Mouse (Mus musculus) kidney, adult 2 months (tissue): ENCODE measurements around the gene Pip4k2c. TPM values are rescaled to one million over a fixed set of nuclear protein-coding genes. Genes with fewer than 3 reads are reported as not detected.

ENCODE experiments used
- DNase-seq: peaks from one replicate; pipeline ENCODE4 v3.0.0; 2021
- H3K27ac ChIP-seq: fragments of 200-500 bp; 2 replicates; pipeline ENCODE4 v1.5.1; 2012; ENCODE audit warnings: low read depth, low read length, control low read depth, inconsistent platforms; ENCODE audit not compliant: insufficient read depth
- H3K27me3 ChIP-seq: fragments of 200-500 bp; replicated peaks from 2 replicates; pipeline ENCODE4 v1.6.1; 2012; ENCODE audit warnings: mild to moderate bottlenecking, moderate library complexity, low read length, inconsistent platforms; ENCODE audit not compliant: control insufficient read depth, insufficient read depth
- H3K36me3 ChIP-seq: fragments of 200-500 bp; 2 replicates; pipeline ENCODE4 v1.6.1; 2012; ENCODE audit warnings: mild to moderate bottlenecking, moderate library complexity, low read length, inconsistent platforms; ENCODE audit not compliant: control insufficient read depth, insufficient read depth
- H3K4me1 ChIP-seq: fragments of 200-500 bp; 2 replicates; pipeline ENCODE4 v1.6.1; 2011; ENCODE audit warnings: low read length; ENCODE audit not compliant: control insufficient read depth, insufficient read depth
- H3K4me3 ChIP-seq: fragments of 200-500 bp; 2 replicates; pipeline ENCODE4 v1.5.1; 2011; ENCODE audit warnings: mild to moderate bottlenecking, low read depth, low read length, control low read depth; ENCODE audit not compliant: insufficient read depth
- CTCF ChIP-seq: fragments of 200-500 bp; conservative IDR thresholded peaks from 2 replicates; pipeline ENCODE4 v1.5.1; 2011; ENCODE audit warnings: low read depth, mild to moderate bottlenecking, control low read depth, low read length, moderate library complexity, mixed read lengths; ENCODE audit not compliant: insufficient read depth, insufficient read length
- POLR2A ChIP-seq: fragments of 200-500 bp; IDR thresholded peaks from one replicate; pipeline ENCODE4 v1.6.1; 2011; ENCODE audit warnings: low read depth, low read length, control low read depth
- WGBS: fragments of 180-500 bp; shearing (Covaris S2); methylation state at CpG from one replicate; pipeline ENCODE4 v1.1.7; 2018; 5-methylcytosine and 5-hydroxymethylcytosine counted together
- polyA plus RNA-seq: library from polyadenylated mRNA; depleted of rRNA; stranded (reverse); fragments of >200 nt; gene quantifications from 2 replicates; pipeline ENCODE4 v1.2.3, GENCODE M21; 2012

The Pip4k2c gene
- polyA plus RNA-seq, 1 experiment = 116 TPM

DNA sequence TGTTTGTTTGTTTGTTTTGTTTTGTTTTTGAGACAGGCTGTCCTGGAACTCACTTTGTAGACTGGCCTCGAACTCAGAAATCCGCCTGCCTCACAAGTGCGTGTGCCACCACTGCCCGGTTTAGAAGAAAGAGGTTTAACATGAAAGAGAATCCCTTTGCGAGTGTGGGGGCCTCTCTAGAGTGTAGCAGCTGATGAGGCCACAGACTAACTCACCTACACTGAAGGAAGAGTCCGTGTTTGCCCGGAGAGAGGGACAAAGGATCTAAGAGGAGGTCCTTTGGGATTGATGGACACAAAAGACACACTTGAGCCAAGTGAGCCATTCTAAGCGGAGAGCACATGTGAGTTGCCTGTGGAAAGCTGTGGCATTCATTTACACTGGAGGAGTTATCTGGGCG, 34.1 kb downstream of the Pip4k2c start:
- no peak for DNase-seq
- 30% methylated on average over 9 of the region's 9 CpGs for WGBS
- Histone ChIP-seq H3K27ac (no peak overlapping the region), H3K4me1 (peaks cover 4% of the 10 kb centered on the region; the same call in 1 of the 2 replicates), H3K36me3 (no peaks in the 10 kb centered on the region), H3K27me3 (no peaks in the 10 kb centered on the region), H3K4me3 (no peak overlapping the region)
- no peak for TF ChIP-seq POLR2A
- TF ChIP-seq CTCF = no peak

DNA sequence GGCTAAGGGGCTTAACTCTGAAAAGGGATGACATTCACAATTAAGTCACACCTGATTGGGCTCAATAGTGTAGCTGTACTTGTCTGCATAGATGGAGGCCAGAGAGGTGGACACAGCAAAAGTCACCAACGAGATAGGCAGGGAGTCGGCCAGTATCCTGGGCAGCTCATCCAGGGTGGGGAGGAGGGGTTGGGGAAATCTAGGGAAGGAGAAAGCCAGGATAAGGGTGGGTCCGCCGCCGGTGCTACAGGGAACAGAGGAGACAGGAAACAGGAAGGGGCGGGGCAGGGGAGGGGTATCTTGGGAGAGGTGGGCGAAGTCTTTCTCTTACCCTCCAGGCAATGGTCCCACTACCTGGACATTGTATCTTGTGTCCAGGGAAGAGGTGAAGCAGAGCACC, 34.6 kb downstream of the Pip4k2c start:
- no peak overlapping the region for H3K27ac ChIP-seq
- TF ChIP-seq CTCF = no peak
- TF ChIP-seq POLR2A = no peak
- no peak for DNase-seq
- no peaks in the 10 kb centered on the region for H3K27me3 ChIP-seq
- H3K4me3 ChIP-seq = no peak overlapping the region
- WGBS = 29% methylated on average over 7 of the region's 7 CpGs
- peaks cover 4% of the 10 kb centered on the region; the same call in 1 of the 2 replicates for H3K4me1 ChIP-seq
- H3K36me3 ChIP-seq = no peaks in the 10 kb centered on the region

DNA sequence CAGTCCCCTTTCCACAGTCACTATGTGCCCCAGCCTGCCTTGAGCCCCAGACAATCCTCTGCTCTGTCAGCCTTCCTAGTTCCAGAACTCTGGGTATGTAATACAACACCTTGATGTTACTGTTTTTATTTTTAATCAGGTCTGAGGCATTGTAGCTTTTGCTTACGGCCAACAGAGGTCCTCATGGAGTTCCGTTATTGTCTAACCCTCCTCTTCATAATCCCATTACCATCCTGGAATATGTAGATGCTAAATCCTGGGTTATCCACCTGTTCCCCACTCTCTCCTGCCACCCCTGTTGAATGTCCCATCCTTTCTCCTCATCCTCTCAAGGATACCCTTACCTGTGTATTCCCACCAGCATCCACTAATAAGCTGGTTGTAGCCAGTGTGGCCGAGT, 35.2 kb downstream of the Pip4k2c start:
- Histone ChIP-seq H3K27me3 (no peaks in the 10 kb centered on the region), H3K36me3 (no peaks in the 10 kb centered on the region), H3K4me1 (peaks cover 4% of the 10 kb centered on the region; the same call in 1 of the 2 replicates), H3K4me3 (no peak overlapping the region), H3K27ac (no peak overlapping the region)
- no peak for DNase-seq
- 59% methylated on average over 3 of the region's 3 CpGs for WGBS
- TF ChIP-seq CTCF = no peak
- TF ChIP-seq POLR2A = no peak

DNA sequence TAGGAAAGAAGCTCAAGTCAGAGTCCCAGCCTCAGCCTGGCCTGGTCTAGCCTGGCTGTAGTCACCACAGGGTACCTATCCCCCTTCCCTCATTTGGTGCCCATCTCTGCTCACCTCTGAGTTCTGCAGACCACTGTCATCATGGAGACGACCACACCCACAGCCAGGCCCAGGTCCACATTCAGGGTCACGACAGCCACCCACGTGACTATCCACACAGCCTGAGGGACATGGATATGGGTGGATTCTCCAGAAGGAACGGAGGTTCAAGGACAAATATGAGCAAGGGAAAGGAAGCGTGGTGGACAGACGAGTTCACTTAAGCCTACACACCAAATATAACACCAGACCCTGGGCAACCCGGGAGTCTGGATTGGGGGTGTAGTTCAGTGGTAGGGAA, 37.2 kb downstream of the Pip4k2c start:
- TF ChIP-seq CTCF = no peak
- TF ChIP-seq POLR2A = no peak
- 85% methylated on average over 7 of the region's 7 CpGs for WGBS
- Histone ChIP-seq H3K27me3 (no peaks in the 10 kb centered on the region), H3K27ac (no peak overlapping the region), H3K36me3 (no peaks in the 10 kb centered on the region), H3K4me3 (no peak overlapping the region), H3K4me1 (peaks cover 4% of the 10 kb centered on the region; the same call in 1 of the 2 replicates)
- no peak for DNase-seq

DNA sequence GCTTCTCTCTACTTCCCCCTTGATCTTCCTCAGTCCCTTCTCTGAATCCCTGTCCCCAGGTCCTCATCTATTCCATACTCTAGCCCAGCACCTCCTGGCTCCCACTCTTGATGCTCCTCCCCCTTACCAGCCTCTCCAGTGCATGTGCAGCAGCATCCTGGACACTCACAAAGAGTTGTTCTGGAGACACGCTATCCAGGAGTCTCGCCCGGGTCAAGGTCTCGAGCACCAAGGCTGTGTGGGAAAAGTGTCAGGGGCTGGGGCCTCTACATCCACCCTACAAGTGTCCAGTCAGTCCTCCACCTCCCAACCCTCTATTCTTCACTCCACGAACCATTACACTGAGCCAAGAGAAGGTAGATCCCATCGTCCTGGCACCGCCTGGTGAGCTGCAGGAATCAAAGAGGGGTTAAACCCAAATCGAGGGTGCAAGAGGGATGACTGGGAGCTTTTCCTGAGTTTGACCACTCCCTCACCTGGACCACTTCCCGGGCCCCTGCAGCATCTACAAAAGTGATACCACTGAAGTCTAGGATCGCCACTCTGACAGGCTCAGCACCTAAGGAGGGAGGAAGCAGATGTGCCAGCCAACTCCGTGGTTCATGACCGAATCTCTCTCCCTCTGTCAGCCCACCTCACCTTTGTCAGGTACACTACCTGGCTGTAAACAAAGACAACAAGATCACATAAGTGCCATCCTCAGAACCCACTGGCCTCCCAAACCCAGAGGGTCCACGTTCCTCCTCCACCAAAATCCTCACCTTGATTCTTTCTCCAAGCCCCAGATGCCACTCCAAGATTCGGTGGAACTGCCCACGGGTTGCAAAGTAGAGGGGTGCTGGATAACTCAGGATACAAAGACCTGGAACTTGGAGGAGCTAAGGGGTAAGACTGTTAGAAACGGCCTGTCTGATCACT, 38.0 kb downstream of the Pip4k2c start:
- Histone ChIP-seq H3K4me1 (no peaks in the 10 kb centered on the region), H3K27ac (no peak overlapping the region), H3K27me3 (no peaks in the 10 kb centered on the region), H3K4me3 (no peak overlapping the region), H3K36me3 (no peaks in the 10 kb centered on the region)
- WGBS = 83% methylated on average over 16 of the region's 16 CpGs
- DNase-seq = no peak
- TF ChIP-seq POLR2A (no peak), CTCF (no peak)

DNA sequence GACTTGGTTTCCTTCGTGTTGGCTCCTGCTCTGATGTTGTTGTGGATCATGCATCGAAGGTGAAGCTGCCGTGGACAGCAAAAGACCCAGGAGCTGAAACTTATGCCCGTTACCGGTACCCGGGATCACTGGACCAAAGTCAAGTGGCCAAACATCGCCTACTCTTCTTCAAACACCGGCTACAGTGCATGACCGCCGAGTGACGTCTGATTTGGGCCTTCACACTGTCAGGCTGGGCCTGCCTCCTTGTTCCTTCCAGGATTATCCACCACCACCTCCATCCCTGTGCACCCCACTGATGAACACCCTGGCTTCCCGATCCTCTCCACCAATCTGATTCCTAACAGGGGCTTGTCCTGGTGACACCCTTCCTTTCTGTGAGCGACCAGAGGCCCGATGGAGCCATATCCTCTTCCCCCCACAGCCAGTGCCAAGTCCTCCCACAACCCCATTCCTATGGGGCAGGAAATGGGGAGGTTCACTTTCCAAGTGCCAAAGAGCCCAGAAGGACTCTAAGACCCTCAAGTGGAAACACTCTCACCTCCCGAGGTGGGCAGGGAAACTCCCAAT, 39.7 kb downstream of the Pip4k2c start:
- TF ChIP-seq POLR2A (no peak), CTCF (no peak)

DNA sequence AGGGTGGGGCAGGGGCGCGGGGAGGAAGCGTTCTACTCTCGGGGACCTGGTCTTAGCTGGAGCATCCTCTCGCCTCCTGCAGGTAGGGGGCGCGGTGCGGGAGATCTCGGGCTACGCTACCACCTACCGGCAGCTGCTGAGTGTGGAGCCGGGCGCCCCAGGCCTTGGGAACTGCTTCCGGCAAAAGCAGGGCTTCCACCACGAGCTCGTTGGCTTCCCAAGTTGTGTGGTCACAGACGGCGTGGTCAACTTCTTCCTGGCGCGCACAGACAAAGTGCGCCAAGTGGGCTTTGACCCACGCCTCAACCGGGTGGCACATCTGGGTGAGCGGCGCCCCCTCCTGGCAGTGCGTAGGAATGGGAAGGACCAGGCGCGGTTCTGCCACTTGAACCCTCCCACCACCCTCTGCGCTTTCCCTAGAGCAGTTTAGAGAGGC, 40.5 kb downstream of the Pip4k2c start:
- DNase-seq = peak; percentile 82
- TF ChIP-seq CTCF (peak; percentile 78), POLR2A (no peak)
- Histone ChIP-seq H3K4me1 (no peaks in the 10 kb centered on the region), H3K4me3 (peak overlapping the region; percentile 39), H3K36me3 (no peaks in the 10 kb centered on the region), H3K27ac (no peak overlapping the region), H3K27me3 (no peaks in the 10 kb centered on the region)
- 1% methylated on average over 29 of the region's 29 CpGs for WGBS

More for the DNA sequence above, 39.7 kb downstream of the Pip4k2c start:
- Histone ChIP-seq H3K4me3 (no peak overlapping the region), H3K36me3 (no peaks in the 10 kb centered on the region), H3K27me3 (no peaks in the 10 kb centered on the region), H3K27ac (no peak overlapping the region), H3K4me1 (no peaks in the 10 kb centered on the region)
- DNase-seq = no peak
- WGBS = 83% methylated on average over 15 of the region's 15 CpGs
